In the genomic region with DNA sequence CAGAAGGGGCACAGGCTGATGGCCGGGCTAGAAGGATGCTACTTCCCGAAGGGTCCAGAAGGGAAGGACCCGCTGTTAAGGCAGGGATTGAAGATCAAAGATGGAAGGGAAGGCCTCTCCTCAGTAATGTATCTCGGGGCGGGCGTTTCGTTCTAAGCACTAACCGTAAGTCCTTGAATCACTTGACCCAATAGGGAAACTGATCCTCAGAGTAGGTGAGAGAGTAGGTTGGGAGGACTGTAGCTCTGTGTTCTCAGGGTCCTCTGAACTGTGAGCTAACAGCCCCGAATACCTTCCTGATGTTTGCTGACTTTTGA, we compare ENCODE assay signal across 13 mouse cellular contexts. TPM values are rescaled to one million over a fixed set of nuclear protein-coding genes. Genes with fewer than 3 reads are reported as not detected.
DNase-seq lines count a peak whose midpoint lies in the region; ATAC-seq lines count a peak whose summit lies in the region.
"Had no signal": no experiment of that assay in that cellular context is flagged by ENCODE, and none has a peak within 500 bp of the region (broad histone marks: within the 10 kb centered on the region; RNA-seq: fewer than 3 reads in every experiment).

No protein-coding gene starts in this region.

- no peak overlapping the region for H3K4me3 ChIP-seq in hindbrain, embryonic 11.5 days (ENCODE audit: low read depth, low read length)
- H3K4me3 ChIP-seq in midbrain, embryonic 13.5 days (replicated peaks) = peak overlapping the region; percentile 30

- H3K4me2 ChIP-seq in hindbrain, embryonic 11.5 days (replicated peaks; ENCODE audit: low read depth, low read length) = peak overlapping the region; percentile 31
- peak overlapping the region; percentile 53 for H3K4me2 ChIP-seq in midbrain, embryonic 13.5 days (replicated peaks)

- DNase-seq in embryo, embryonic 10 days (ENCODE audit: low spot score) = peak; percentile 52
- no peak for DNase-seq in embryo, embryonic 11 days
- peak; percentile 42 for DNase-seq in embryo, embryonic 9.5 days (ENCODE audit: extremely low spot score)
- DNase-seq in hindbrain, embryonic 11.5 days (ENCODE audit: low spot score) = no peak
- no peak for DNase-seq in retina, postnatal 1 day
- no peak for DNase-seq in urinary bladder, postnatal 25 days (ENCODE audit: low spot score)
- no peak for DNase-seq in right cerebral cortex, postnatal 10 days (ENCODE audit: low spot score in 2 of 2)
- DNase-seq: adrenal gland, postnatal 25 days; cerebellum, postnatal 25 days; gastrocnemius, postnatal 10 days; kidney, adult 9 months; lung, postnatal 36 days had no signal

- H3K4me1 ChIP-seq in hindbrain, embryonic 11.5 days (replicated peaks; ENCODE audit: control insufficient read depth, insufficient read depth, low read length) = peaks cover 6% of the 10 kb centered on the region
- peaks cover 20% of the 10 kb centered on the region for H3K4me1 ChIP-seq in midbrain, embryonic 13.5 days (replicated peaks)

- H3K9ac ChIP-seq in hindbrain, embryonic 11.5 days (ENCODE audit: low read depth, low read length) = no peak overlapping the region
- H3K9ac ChIP-seq in midbrain, embryonic 13.5 days (replicated peaks) = no peak overlapping the region

- H3K36me3 ChIP-seq in hindbrain, embryonic 11.5 days (ENCODE audit: control insufficient read depth, insufficient read depth, low read length) = no peaks in the 10 kb centered on the region
- H3K36me3 ChIP-seq in midbrain, embryonic 13.5 days = no peaks in the 10 kb centered on the region

- no peaks in the 10 kb centered on the region for H3K9me3 ChIP-seq in hindbrain, embryonic 11.5 days (ENCODE audit: control insufficient read depth, low read length)
- no peaks in the 10 kb centered on the region for H3K9me3 ChIP-seq in midbrain, embryonic 13.5 days

- H3K27me3 ChIP-seq in hindbrain, embryonic 11.5 days (ENCODE audit: control insufficient read depth, insufficient read depth, low read length) = peaks cover 83% of the 10 kb centered on the region
- H3K27me3 ChIP-seq in midbrain, embryonic 13.5 days = peaks cover 98% of the 10 kb centered on the region

- WGBS in hindbrain, embryonic 11.5 days = 3% methylated on average over 9 of the region's 9 CpGs
- WGBS in midbrain, embryonic 13.5 days = under 1% methylated on average over 9 of the region's 9 CpGs

- 0 out of 2 replicates have a peak overlapping the region, but pooled peaks have one; percentile 19 for H3K27ac ChIP-seq in hindbrain, embryonic 11.5 days (ENCODE audit: low read depth, low read length)
- no peak overlapping the region for H3K27ac ChIP-seq in midbrain, embryonic 13.5 days

- peak; percentile 21; the same call in 1 of the 2 replicates for ATAC-seq in hindbrain, embryonic 11.5 days (ENCODE audit: low FRiP score)
- peak; percentile 10; the same call in 1 of the 2 replicates for ATAC-seq in midbrain, embryonic 13.5 days

RNA-seq across cellular contexts. Expression of a gene that starts 43.6 kb away (rescaled TPM):
- polyA plus RNA-seq in hindbrain, embryonic 11.5 days (2014; fragmentation: Nextera tagmentation; extraction: Ambion mirVana) = 112 and 118 TPM in 2 replicates
- 92.4 and 94.6 TPM in 2 replicates for polyA plus RNA-seq in midbrain, embryonic 13.5 days (2015; fragmentation: Nextera tagmentation; extraction: Ambion mirVana)

Comparison
In these comparisons a context has a peak if more than half of its experiments do, and no peak if none do; other contexts are left out.
1. DNase-seq: peak in embryo, embryonic 10 days (single experiment) and embryo, embryonic 9.5 days (single experiment); none in embryo, embryonic 11 days (single experiment), hindbrain, embryonic 11.5 days (single experiment), retina, postnatal 1 day (single experiment), urinary bladder, postnatal 25 days (single experiment) and right cerebral cortex, postnatal 10 days (0 of 2).